Mouse (Mus musculus) Patski (cell line): ENCODE results near the gene Daam2. TPM values are rescaled to one million over a fixed set of nuclear protein-coding genes. Genes with fewer than 3 reads are reported as not detected.

ENCODE experiments used
- ATAC-seq: fragments of 100-300 bp; one replicate; pipeline ENCODE4 v1.8.0; 2021
- CTCF ChIA-PET: fragments of 350-600 bp; sonication (Branson Sonifier 250); formaldehyde crosslinking; loops from one replicate; lab custom pipeline; 2022; ENCODE audit warnings: inconsistent platforms; lab: Charles Lee
- POLR2A ChIA-PET: fragments of 350-600 bp; sonication (Branson Sonifier 250); formaldehyde crosslinking; loops from one replicate; lab custom pipeline; 2022; ENCODE audit warnings: antibody characterized with exemption, inconsistent platforms; lab: Charles Lee
- DNase-seq: peaks from one replicate; pipeline ENCODE4 v3.0.0-alpha.2; 2011; ENCODE audit warnings: low read depth, low spot score
- H3K27me3 ChIP-seq: fragments of 371-371 bp; one replicate; pipeline ENCODE4 v1.5.1; 2021
- CTCF ChIP-seq: fragments of 100-300 bp; IDR thresholded peaks from one replicate; pipeline ENCODE4 v1.5.1; 2021
- in situ Hi-C: fragments of 300-500 bp; cut with MboI; formaldehyde crosslinking; loops from 3 replicates; pipeline ENCODE4 v1.11.1; 2018; ENCODE audit warnings: low pct_unique_long_range_greater_than_20kb, mixed read lengths
- polyA plus RNA-seq: library from polyadenylated mRNA; unstranded; gene quantifications from one replicate; pipeline ENCODE4 v1.2.3, GENCODE M21; 2021

Daam2 gene
- polyA plus RNA-seq, 1 experiment from 2014 or later = 2.4 TPM

GRCm38 (mm10) chr17:49412974-49413373 is 151.2 kb downstream of the Daam2 start:
- in situ Hi-C loops = no loop called here
- CTCF ChIA-PET = interaction anchor here (1.4 kb wide), 1 partner anchor 13 kb away, joined by 5 read pairs; no protein-coding TSS in a partner anchor
- TF ChIP-seq CTCF = no peak
- DNase-seq (no peak), ATAC-seq (no peak)
- H3K27me3 ChIP-seq = peaks cover 23% of the 10 kb centered on the region
- POLR2A ChIA-PET = no interaction called here

Other genes starting within 250 kb of the Daam2 start
- gene Mocs1, start 136.0 kb downstream of the Daam2 start, polyA plus RNA-seq = 33.9 TPM
- 3.2 TPM for gene Kif6, start 50.8 kb upstream of the Daam2 start, polyA plus RNA-seq